Mouse (Mus musculus) kidney, postnatal 0 days (tissue): ENCODE data around the gene Siglecg. TPM values are rescaled to one million over a fixed set of nuclear protein-coding genes. Genes with fewer than 3 reads are reported as not detected.
A peak's percentile ranks its signal among the peaks of the same experiment; 100 is the strongest.

Experiments
- ATAC-seq: fragments of 200-750 bp; cut with Nextera tagmentation; replicated peaks from 2 replicates; pipeline ENCODE4 v1.8.0; 2017; ENCODE audit warnings: low read depth, moderate number of reproducible peaks, moderate TSS enrichment, moderate library complexity; ENCODE audit not compliant: low FRiP score
- DNase-seq: peaks from one replicate; pipeline ENCODE4 v3.0.0-alpha.2; 2016; ENCODE audit warnings: low spot score
- H3K27ac ChIP-seq: fragments of 300-500 bp; sonication (generic); 2 replicates; pipeline ENCODE4 v1.5.1; 2014; ENCODE audit warnings: mild to moderate bottlenecking
- H3K27me3 ChIP-seq: fragments of 300-500 bp; sonication (generic); 2 replicates; pipeline ENCODE4 v1.6.1; 2014; ENCODE audit warnings: low read length, mixed read lengths; ENCODE audit not compliant: insufficient read depth
- H3K36me3 ChIP-seq: fragments of 300-500 bp; sonication (generic); 2 replicates; pipeline ENCODE4 v1.6.1; 2014; ENCODE audit warnings: low read length, mixed read lengths; ENCODE audit not compliant: insufficient read depth
- H3K4me1 ChIP-seq: fragments of 300-500 bp; sonication (generic); replicated peaks from 2 replicates; pipeline ENCODE4 v1.6.1; 2014; ENCODE audit warnings: antibody characterized with exemption, low read length, mixed read lengths; ENCODE audit not compliant: insufficient read depth
- H3K4me2 ChIP-seq: fragments of 300-500 bp; sonication (generic); 2 replicates; pipeline ENCODE4 v1.6.1; 2014; ENCODE audit warnings: mild to moderate bottlenecking, low read length, moderate library complexity, mixed read lengths
- H3K4me3 ChIP-seq: fragments of 300-500 bp; sonication (generic); replicated peaks from 2 replicates; pipeline ENCODE4 v1.5.1; 2014; ENCODE audit warnings: low read depth, low read length
- H3K9ac ChIP-seq: fragments of 300-500 bp; sonication (generic); 2 replicates; pipeline ENCODE4 v1.6.1; 2014; ENCODE audit warnings: low read depth, low read length
- H3K9me3 ChIP-seq: fragments of 300-500 bp; sonication (generic); replicated peaks from 2 replicates; pipeline ENCODE4 v1.6.1; 2016; ENCODE audit warnings: low read length, inconsistent platforms, mixed read lengths
- CTCF ChIP-seq: IDR thresholded peaks from 2 replicates; pipeline ENCODE4 v1.5.1; 2016; ENCODE audit warnings: antibody characterized with exemption, low read depth, mild to moderate bottlenecking, moderate library complexity
- WGBS: fragments of 180-500 bp; shearing (Covaris S2); extraction: QIAGEN DNeasy Blood & Tissue Kit; methylation state at CpG from one replicate; pipeline ENCODE4 v1.1.7; 2014; 5-methylcytosine and 5-hydroxymethylcytosine counted together
- polyA plus RNA-seq: library from polyadenylated mRNA; unstranded; fragments of >200 nt; fragmentation: Nextera tagmentation; extraction: Ambion mirVana; gene quantifications from 2 replicates; pipeline ENCODE4 v1.2.1, GENCODE M21; 2015

The Siglecg gene
- polyA plus RNA-seq, 1 experiment from 2014 or later: 2.1 TPM

DNA sequence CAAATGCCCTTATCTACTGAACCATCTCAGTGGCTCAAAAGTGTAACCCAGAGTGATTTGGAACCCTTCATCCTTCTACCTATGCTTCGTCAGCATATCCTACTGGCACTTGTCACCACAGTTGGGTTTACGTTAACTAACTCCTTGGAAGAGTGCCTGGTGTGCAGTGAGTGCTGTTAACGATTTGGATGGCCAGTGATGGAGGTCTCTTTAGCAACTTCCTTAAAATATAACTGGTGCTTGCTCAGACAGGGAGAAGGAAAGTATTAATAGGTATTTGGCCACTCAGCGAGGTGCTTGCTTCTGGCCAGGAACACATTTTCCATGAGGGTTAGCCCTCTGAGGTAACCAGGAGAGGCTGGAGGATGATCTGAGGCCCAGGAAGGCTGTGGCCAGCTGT lies 39.8 kb downstream of the Siglecg start:
- no peak overlapping the region for H3K9ac ChIP-seq
- H3K4me2 ChIP-seq: no peak overlapping the region
- WGBS: 81% methylated on average over 4 of the region's 4 CpGs
- DNase-seq: no peak
- peaks cover 9% of the 10 kb centered on the region; the same call in 1 of the 2 replicates for H3K4me1 ChIP-seq
- no peaks in the 10 kb centered on the region for H3K27me3 ChIP-seq
- H3K27ac ChIP-seq: peak overlapping the region; percentile 11; the same call in 1 of the 2 replicates
- no peak for TF ChIP-seq CTCF
- H3K4me3 ChIP-seq: no peak overlapping the region
- H3K36me3 ChIP-seq: peaks cover under 1% of the 10 kb centered on the region
- ATAC-seq: no peak
- no peaks in the 10 kb centered on the region for H3K9me3 ChIP-seq

DNA sequence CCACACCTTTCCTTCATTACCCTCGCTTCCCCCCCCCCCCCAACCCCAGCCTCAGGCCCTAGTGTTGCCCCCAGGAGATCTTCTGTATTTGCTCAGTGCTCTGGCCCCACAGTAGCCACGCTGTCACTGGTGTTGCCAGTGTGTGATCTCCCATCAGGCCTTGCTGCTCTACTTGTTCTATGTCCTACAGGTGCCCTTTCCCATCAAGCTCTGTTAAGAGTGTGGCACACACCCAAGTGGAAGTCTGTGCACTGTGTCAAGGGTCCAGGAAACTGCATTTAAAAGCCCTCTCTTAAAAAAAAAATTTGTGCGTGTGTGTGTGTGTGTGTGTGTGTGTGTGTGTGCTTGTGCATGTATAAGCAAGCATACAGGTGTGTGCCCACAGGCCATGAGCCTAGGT lies 40.2 kb downstream of the Siglecg start:
- Histone ChIP-seq H3K9me3 (no peaks in the 10 kb centered on the region), H3K36me3 (peaks cover 5% of the 10 kb centered on the region), H3K9ac (no peak overlapping the region), H3K4me2 (no peak overlapping the region), H3K4me1 (peaks cover 6% of the 10 kb centered on the region; the same call in 1 of the 2 replicates), H3K27ac (no peak overlapping the region), H3K27me3 (no peaks in the 10 kb centered on the region), H3K4me3 (no peak overlapping the region)
- TF ChIP-seq CTCF: no peak
- WGBS: 83% methylated on average over 2 of the region's 3 CpGs
- ATAC-seq (no peak), DNase-seq (no peak)

DNA sequence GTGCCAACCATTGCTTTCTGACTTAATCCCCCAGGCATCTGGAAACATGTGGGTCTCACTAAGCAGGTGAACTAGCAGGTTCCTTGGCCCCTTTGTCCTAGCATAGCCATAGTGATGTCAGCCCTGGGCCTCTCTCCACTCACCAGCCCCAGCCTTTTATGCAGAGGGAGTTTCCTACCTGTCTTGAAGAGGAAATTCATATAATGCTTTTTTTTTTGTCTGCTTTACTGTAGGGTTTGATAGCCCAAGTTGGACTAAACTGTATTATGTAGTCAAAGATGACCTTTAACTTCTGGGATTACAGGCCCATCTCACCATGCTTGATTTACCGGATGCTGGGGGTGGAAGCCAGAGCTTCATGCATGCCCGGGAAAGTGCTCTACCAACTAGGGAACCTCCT lies 41.8 kb downstream of the Siglecg start:
- TF ChIP-seq CTCF: no peak
- Histone ChIP-seq H3K27me3 (no peaks in the 10 kb centered on the region), H3K9me3 (no peaks in the 10 kb centered on the region), H3K9ac (no peak overlapping the region), H3K4me1 (no peaks in the 10 kb centered on the region; the same call in 1 of the 2 replicates), H3K4me3 (no peak overlapping the region), H3K27ac (no peak overlapping the region), H3K4me2 (no peak overlapping the region), H3K36me3 (peaks cover 11% of the 10 kb centered on the region)
- DNase-seq (no peak), ATAC-seq (no peak)
- 92% methylated on average over 2 of the region's 2 CpGs for whole genome bisulfite sequencing

DNA sequence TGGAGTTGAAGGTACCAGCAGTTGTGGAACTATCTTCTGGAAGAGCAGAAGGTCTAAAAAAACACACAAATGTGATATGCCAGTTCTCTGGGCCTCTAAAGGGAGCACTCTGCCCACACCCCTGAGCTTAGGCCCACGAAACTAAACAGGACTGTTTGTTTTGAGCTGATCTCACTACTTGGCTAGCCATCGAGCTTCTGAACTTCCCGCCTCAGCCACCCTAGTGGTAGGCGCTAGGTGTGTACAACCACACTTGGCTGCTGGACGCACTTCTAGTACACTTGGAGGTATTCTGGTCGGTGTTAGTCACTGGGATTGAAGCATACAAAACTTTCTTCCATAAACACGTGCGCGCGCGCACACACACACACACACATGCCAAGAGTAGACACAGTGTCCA lies 43.7 kb downstream of the Siglecg start:
- no peaks in the 10 kb centered on the region for H3K9me3 ChIP-seq
- H3K4me1 ChIP-seq: no peaks in the 10 kb centered on the region; the same call in 1 of the 2 replicates
- no peak for TF ChIP-seq CTCF
- H3K4me2 ChIP-seq: no peak overlapping the region
- no peak for ATAC-seq
- peaks cover 19% of the 10 kb centered on the region for H3K36me3 ChIP-seq
- H3K27me3 ChIP-seq: no peaks in the 10 kb centered on the region
- 93% methylated on average over 11 of the region's 11 CpGs for WGBS
- no peak for DNase-seq
- no peak overlapping the region for H3K27ac ChIP-seq
- H3K9ac ChIP-seq: no peak overlapping the region
- no peak overlapping the region for H3K4me3 ChIP-seq

DNA sequence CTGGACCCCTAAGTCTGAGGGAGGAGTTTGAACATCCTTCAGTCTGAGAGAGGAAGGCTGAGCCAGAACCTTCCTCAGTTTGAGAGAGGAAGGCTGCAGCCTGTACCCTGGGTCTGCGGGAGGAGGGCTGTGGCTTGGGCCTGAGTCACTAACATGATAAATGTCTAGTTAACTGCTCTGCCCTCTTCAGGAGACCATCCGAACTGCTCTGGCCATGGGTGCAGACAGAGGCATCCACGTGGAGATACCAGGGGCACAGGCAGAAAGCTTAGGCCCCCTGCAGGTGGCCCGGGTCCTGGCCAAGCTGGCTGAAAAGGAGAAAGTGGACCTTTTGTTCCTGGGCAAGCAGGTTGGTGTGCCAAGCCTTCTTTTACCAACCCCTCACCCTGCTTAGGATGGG lies 44.6 kb downstream of the Siglecg start:
- Histone ChIP-seq H3K9ac (no peak overlapping the region), H3K9me3 (no peaks in the 10 kb centered on the region), H3K4me1 (no peaks in the 10 kb centered on the region; the same call in 1 of the 2 replicates), H3K36me3 (peaks cover 28% of the 10 kb centered on the region), H3K27ac (no peak overlapping the region; the same call in 1 of the 2 replicates), H3K27me3 (no peaks in the 10 kb centered on the region), H3K4me3 (no peak overlapping the region), H3K4me2 (no peak overlapping the region)
- peak; percentile 14; the same call in 1 of the 2 replicates for ATAC-seq
- TF ChIP-seq CTCF: peak; percentile 52
- DNase-seq: peak; percentile 48
- WGBS: 47% methylated on average over 4 of the region's 4 CpGs

DNA sequence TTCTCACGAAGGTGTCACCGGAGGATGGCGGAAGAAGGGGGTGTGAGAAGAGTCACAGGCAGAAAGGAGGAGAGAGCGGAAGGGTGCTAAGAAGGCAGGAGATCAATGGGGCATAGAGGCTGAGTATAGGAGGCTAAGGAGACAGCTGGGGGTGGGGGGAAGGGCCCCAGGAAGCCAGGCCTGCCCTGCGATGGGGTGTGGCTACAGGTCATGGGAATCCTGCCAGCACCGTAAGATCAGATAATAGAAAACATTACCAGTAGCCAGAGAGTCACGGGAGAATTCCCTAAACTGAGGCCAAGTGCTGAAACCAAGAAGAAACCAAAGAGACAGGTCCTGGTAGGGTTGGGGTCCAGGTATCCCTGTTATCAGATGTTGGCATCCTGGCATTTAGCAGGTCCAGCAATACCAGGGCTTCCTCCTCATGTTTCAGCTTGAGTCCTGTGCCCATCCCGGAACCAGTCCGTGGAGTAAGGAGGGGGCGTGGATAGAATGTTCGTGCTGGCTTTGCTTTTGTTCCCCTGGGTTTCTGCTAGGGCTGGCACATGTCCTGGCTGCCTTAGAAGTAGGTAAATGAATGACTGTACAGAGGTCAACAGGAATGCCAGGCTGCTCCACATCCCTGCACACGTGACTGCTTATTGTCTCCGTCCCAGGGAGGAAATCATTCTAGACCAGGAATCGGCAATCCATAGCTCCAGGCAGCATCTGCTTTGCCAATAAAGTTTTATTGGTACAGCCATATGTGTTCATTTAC lies 45.8 kb downstream of the Siglecg start:
- Histone ChIP-seq H3K4me1 (no peaks in the 10 kb centered on the region), H3K27me3 (no peaks in the 10 kb centered on the region), H3K9me3 (no peaks in the 10 kb centered on the region), H3K36me3 (peaks cover 32% of the 10 kb centered on the region), H3K4me2 (no peak overlapping the region), H3K9ac (no peak overlapping the region), H3K4me3 (no peak overlapping the region), H3K27ac (peak overlapping the region; percentile 54; the same call in 1 of the 2 replicates)
- TF ChIP-seq CTCF: no peak
- WGBS: 65% methylated on average over 13 of the region's 14 CpGs
- ATAC-seq (peak; percentile 79), DNase-seq (peak; percentile 26)

DNA sequence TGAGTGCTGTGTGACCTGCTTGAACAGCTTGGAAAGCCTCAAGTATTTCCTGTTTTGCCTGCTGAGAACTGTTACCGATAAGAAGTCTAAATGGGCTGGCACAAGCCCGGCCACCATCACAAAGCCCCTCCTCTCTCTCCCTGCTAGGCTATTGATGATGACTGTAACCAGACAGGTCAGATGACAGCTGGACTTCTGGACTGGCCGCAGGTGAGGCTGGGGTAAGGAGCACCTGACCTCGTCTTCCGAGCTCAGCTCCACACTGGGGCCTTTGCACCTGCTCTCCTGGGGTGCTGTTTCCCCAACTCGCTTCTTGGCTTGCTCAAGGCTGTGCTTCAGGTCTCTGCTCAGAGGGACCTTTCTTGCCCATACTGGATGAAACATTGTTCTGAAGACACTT lies 46.4 kb downstream of the Siglecg start:
- WGBS: 84% methylated on average over 6 of the region's 6 CpGs
- Histone ChIP-seq H3K9me3 (no peaks in the 10 kb centered on the region), H3K4me2 (no peak overlapping the region), H3K4me3 (no peak overlapping the region), H3K9ac (no peak overlapping the region), H3K36me3 (peaks cover 32% of the 10 kb centered on the region), H3K27me3 (no peaks in the 10 kb centered on the region), H3K27ac (no peak overlapping the region), H3K4me1 (no peaks in the 10 kb centered on the region)
- no peak for ATAC-seq
- no peak for TF ChIP-seq CTCF
- no peak for DNase-seq
